Mouse (Mus musculus): ENCODE data around the gene Klhl15.

DNA sequence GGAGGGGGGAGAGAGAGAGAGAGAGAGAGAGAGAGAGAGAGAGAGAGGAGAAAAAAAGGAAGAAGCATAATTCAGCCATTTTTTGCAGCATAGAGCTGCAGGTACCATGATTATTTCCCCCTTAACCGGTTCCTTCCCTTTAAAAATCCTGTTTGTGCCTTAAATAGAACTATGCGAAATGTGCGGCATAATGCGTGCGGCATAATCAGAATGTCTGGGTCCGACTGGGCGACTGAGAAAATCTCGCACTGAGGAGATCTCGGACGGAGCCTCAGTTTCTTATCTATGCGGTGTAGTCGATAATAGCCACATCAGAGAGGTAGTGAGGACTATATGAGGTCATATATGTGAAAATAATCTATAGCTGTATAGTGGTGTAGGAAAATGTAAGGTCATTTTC lies 1.2 kb downstream of the Klhl15 start:
- TF ChIP-seq CTCF (IDR thresholded peaks at IDR 0.05; ENCODE audit: control insufficient read depth, insufficient read depth, insufficient read length) (no peak), MYOG (IDR thresholded peaks at IDR 0.05; ENCODE audit: control insufficient read depth, extremely low read depth, insufficient read length) (no peak), MAX (IDR thresholded peaks at IDR 0.05) (no peak), MYOD1 (IDR thresholded peaks at IDR 0.05; ENCODE audit: control insufficient read depth, insufficient read length, low read depth) (no peak)

All from C2C12 (cell line).